Mouse (Mus musculus) ovary, adult 2 months (tissue): ENCODE results near the gene Sp100. TPM values are rescaled to one million over a fixed set of nuclear protein-coding genes. Genes with fewer than 3 reads are reported as not detected.

ENCODE experiments used
- polyA plus RNA-seq: library from polyadenylated mRNA; depleted of rRNA; stranded (reverse); fragments of >200 nt; gene quantifications from 2 replicates; pipeline ENCODE4 v1.2.3, GENCODE M21; 2012; rRNA removed

Sp100 gene
- polyA plus RNA-seq = 8.1 and 9.3 TPM in 2 replicates

GRCm38 (mm10) chr1:85649881-85650280 is at the start of gene Sp100:
TSS of gene Sp100 (plus strand) at chr1:85649988.

GRCm38 (mm10) chr1:85600078-85600477 is 49.7 kb upstream of the Sp100 start, which contains the start of gene Sp140:
TSS of gene Sp140 (plus strand) at chr1:85600378.

Other genes starting within 250 kb of the Sp100 start
- not detected in 2 replicates for gene G530012D18Rik, start 74.3 kb upstream of the Sp100 start, polyA plus RNA-seq
- gene Sp110, start 51.2 kb upstream of the Sp100 start, polyA plus RNA-seq = 13.8 and 15.0 TPM in 2 replicates
- 1.6 and 3.1 TPM in 2 replicates for gene Sp140, start 49.6 kb upstream of the Sp100 start, polyA plus RNA-seq
- gene A630001G21Rik, start 128.7 kb downstream of the Sp100 start, polyA plus RNA-seq = 0.36 and 1.4 TPM in 2 replicates
- 45.8 and 57.7 TPM in 2 replicates for gene Cab39, start 143.5 kb downstream of the Sp100 start, polyA plus RNA-seq
- 394 and 495 TPM in 2 replicates for gene Itm2c, start 244.3 kb downstream of the Sp100 start, polyA plus RNA-seq